Mouse (Mus musculus): Measurements from ENCODE around the gene Abcd2. TPM values are rescaled to one million over a fixed set of nuclear protein-coding genes. Genes with fewer than 3 reads are reported as not detected.
A peak's percentile ranks its signal among the peaks of the same experiment; 100 is the strongest.

Abcd2 gene
- polyA plus RNA-seq (2015; fragmentation: Nextera tagmentation; extraction: Ambion mirVana): 6.3 and 7.0 TPM in 2 replicates

DNA sequence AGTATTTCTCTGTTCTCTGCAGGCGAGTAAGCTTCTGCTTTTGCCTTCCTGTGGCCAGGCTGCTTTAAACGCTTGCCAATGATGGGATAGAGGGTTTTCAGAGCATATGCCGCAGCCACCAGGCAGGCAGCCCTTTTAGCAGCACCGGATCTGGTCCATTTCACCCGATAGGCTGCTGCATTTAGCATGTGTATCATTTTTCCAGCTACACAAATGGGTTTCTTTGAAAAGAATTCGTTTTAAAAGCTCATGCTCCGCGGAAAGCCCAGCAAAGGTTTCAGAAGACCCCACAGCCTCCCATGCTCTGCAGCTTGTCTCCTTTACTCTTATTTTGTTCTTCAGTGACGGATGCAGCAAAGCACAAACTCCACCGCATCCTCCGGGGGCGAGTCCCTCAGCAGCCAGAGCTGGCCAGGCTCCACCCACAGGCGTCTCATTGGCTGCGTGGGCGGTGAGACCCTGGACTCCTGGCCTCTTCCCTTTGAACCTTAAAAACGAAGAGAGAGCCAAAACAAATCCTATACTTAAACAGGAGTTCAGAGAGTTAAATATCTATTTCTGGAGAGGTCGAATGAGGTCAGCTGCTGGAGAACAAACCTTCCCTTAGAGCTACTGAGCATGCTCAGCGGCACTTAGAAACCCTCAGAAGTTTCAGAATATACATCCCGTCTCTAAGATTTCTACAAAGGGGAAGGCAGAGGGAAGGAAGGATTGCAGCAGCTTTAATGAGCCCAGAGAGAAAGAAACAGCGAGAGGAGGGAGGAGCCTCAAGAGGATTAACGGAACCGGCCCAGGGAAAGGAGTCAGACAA lies at the start of gene Abcd2:
Gene Abcd2 (minus strand): TSS at position 388 of the 811 bp plus-strand sequence.
- peak; percentile 97 for ATAC-seq (ENCODE audit: low read depth)
- Histone ChIP-seq H3K9me3 (no peaks in the 10 kb centered on the region), H3K36me3 (no peaks in the 10 kb centered on the region), H3K4me2 (peak within 1 kb of the TSS; percentile 65), H3K4me3 (peak within 1 kb of the TSS; percentile 53), H3K27ac (replicated peaks) (peak within 1 kb of the TSS; percentile 86), H3K27me3 (no peaks in the 10 kb centered on the region), H3K9ac (peak within 1 kb of the TSS; percentile 72), H3K4me1 (replicated peaks) (peaks cover 25% of the 10 kb centered on the region)
- 1% methylated on average over 22 of the region's 22 CpGs for whole genome bisulfite sequencing

DNA sequence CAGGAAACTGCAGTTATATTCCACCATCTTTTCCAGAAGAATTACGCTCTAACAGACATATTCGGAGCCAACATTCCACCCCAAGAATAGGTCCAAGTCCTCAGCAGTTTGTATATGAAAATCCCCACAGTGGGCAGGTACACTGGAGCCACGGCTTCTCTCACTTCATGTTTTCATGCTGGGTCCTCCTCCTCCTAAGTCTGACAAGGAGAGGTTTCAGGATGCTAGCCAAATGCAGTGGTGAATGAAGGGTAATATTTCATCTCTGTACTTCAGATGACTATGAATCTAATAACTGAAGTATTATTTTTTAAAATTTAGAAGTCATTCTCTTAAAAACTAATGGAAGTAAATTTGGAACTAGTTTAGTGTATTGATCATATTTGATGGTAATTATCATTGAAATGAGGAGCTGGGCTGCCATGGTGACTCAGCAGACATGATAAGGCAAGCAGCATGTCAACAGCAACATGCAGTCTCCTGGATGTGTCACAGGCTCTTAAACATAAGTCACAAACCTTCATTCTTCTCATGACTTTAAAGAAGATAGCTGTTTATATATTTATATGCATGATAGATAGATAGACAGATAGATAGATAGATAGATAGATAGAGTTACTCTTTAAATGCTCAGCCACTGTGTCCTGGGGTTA lies 49.2 kb upstream of the Abcd2 start:
- WGBS: 90% methylated on average over 3 of the region's 3 CpGs
- no peak for ATAC-seq (ENCODE audit: low read depth)
- Histone ChIP-seq H3K36me3 (no peaks in the 10 kb centered on the region), H3K4me2 (no peak overlapping the region), H3K4me1 (replicated peaks) (no peaks in the 10 kb centered on the region), H3K9ac (no peak overlapping the region), H3K9me3 (no peaks in the 10 kb centered on the region), H3K27ac (replicated peaks) (no peak overlapping the region), H3K4me3 (no peak overlapping the region), H3K27me3 (no peaks in the 10 kb centered on the region)

DNA sequence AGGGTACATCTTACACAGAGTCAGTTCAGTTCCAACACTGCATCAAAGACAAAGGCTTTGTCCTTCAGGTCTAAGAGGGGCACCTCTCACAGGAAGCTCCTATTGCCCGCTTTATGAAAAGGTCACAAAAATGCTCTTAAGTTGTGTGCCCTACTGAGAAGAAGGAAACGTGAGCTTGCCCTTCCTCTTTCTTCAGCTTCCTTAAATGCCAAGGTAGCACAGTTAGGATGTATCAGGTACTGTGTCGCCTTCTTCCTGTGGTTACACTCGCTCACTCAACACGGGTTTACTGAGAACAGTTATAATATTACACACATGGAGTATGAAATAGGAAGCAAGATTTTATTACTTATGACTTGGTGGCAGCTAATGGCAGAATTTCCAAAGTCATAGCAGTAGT lies 45.7 kb upstream of the Abcd2 start:
- Histone ChIP-seq H3K9me3 (no peaks in the 10 kb centered on the region), H3K27ac (replicated peaks) (no peak overlapping the region), H3K4me3 (no peak overlapping the region), H3K36me3 (no peaks in the 10 kb centered on the region), H3K4me2 (no peak overlapping the region), H3K27me3 (no peaks in the 10 kb centered on the region), H3K9ac (no peak overlapping the region), H3K4me1 (replicated peaks) (no peaks in the 10 kb centered on the region)
- no peak for ATAC-seq (ENCODE audit: low read depth)
- 86% methylated on average over 5 of the region's 5 CpGs for WGBS

DNA sequence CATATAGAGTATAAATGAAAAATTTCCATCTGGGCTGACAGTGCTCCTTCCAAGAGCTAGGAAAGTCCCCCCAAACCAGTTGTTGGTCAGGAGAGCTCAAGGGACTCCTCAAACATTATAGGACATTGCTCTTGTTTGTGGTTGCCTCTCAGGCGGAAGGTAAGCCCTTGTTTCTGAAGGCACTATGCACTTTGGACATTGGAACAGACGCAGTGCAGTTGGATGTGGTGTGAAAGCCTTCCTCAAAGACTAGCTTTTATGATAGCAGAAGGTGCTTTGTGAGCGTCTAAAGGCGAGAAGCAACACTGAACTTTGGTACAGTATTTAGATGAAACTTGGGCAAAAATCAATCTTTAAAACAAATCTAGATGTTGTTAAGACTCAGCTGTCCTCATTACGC lies 14.9 kb upstream of the Abcd2 start:
- Histone ChIP-seq H3K27me3 (no peaks in the 10 kb centered on the region), H3K4me1 (replicated peaks) (no peaks in the 10 kb centered on the region), H3K36me3 (no peaks in the 10 kb centered on the region), H3K9ac (no peak overlapping the region), H3K4me2 (no peak overlapping the region), H3K27ac (replicated peaks) (no peak overlapping the region), H3K9me3 (no peaks in the 10 kb centered on the region), H3K4me3 (no peak overlapping the region)
- no peak for ATAC-seq (ENCODE audit: low read depth)
- WGBS: 96% methylated on average over 5 of the region's 5 CpGs

DNA sequence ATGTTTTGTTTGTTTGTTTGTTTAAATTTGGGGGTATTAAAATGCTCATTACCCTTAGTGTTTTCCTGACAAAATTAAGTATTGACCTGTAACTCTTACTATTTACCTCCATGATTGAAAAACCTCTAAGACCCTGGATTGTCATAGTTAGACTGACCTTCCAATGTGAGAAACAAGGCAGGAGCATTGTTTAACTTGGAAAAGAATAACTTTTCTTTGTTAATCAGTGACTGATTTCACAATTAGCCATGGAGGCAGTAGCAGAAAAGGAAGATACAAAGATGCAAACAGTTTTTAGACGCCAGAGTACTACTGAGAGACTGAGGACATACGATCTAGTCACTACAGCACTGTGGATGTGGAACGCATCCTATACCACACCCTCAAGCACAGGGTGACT lies 11.9 kb upstream of the Abcd2 start:
- Histone ChIP-seq H3K9ac (no peak overlapping the region), H3K4me1 (replicated peaks) (no peaks in the 10 kb centered on the region), H3K36me3 (no peaks in the 10 kb centered on the region), H3K9me3 (no peaks in the 10 kb centered on the region), H3K4me3 (no peak overlapping the region), H3K4me2 (no peak overlapping the region), H3K27ac (replicated peaks) (no peak overlapping the region), H3K27me3 (no peaks in the 10 kb centered on the region)
- no peak for ATAC-seq (ENCODE audit: low read depth)
- WGBS: 80% methylated on average over 3 of the region's 3 CpGs

DNA sequence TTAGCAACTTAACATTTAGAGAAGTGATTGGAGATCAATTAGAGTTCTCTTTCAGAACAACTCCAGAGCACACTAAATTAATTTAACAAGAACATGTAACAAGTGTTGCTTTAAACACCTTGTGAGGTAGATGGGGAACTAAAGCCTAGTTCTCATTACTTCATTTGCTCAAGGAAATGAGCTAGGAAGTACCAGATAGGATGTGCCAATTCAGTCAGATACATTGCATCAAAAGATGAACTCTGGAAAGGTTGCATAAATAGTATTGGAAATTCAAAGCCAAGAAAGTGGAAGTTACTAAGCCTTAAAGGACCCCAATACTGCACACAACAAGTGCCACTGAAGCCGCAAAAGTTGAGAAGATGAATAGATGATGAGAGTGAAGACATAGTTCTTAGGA lies 10.9 kb upstream of the Abcd2 start:
- no peak overlapping the region for H3K27ac ChIP-seq (replicated peaks)

DNA sequence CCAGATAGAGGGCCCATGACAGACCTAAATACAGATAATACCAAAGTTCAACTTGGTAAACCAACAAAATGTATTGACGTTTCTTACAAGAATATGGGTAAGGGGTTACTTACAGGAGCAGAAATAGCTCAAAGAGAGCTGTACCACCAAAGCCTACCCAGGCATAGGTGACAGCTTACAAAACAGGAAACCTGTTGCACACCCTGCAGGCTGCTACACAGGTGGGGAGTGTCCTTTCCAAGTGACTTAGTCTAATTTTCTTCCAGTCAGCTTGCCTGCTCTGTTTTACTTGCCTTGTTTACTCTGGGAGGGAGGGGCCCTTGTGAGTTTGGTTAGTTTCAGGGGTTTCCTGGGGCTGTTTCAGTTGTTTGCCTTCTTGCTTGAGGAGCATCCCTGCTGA lies 9.2 kb upstream of the Abcd2 start:
- Histone ChIP-seq H3K4me3 (no peak overlapping the region), H3K27me3 (no peaks in the 10 kb centered on the region), H3K4me1 (replicated peaks) (no peaks in the 10 kb centered on the region), H3K9me3 (no peaks in the 10 kb centered on the region), H3K27ac (replicated peaks) (no peak overlapping the region), H3K36me3 (no peaks in the 10 kb centered on the region), H3K9ac (no peak overlapping the region), H3K4me2 (no peak overlapping the region)
- WGBS: 94% methylated on average over 1 of the region's 1 CpGs
- ATAC-seq (ENCODE audit: low read depth): no peak

More for the DNA sequence above, 10.9 kb upstream of the Abcd2 start:
- no peak for ATAC-seq (ENCODE audit: low read depth)
- H3K9ac ChIP-seq: no peak overlapping the region
- no peaks in the 10 kb centered on the region for H3K9me3 ChIP-seq
- H3K4me3 ChIP-seq: no peak overlapping the region
- no peaks in the 10 kb centered on the region for H3K36me3 ChIP-seq
- H3K4me1 ChIP-seq (replicated peaks): no peaks in the 10 kb centered on the region
- no peak overlapping the region for H3K4me2 ChIP-seq
- WGBS: 89% methylated on average over 1 of the region's 1 CpGs
- no peaks in the 10 kb centered on the region for H3K27me3 ChIP-seq

DNA sequence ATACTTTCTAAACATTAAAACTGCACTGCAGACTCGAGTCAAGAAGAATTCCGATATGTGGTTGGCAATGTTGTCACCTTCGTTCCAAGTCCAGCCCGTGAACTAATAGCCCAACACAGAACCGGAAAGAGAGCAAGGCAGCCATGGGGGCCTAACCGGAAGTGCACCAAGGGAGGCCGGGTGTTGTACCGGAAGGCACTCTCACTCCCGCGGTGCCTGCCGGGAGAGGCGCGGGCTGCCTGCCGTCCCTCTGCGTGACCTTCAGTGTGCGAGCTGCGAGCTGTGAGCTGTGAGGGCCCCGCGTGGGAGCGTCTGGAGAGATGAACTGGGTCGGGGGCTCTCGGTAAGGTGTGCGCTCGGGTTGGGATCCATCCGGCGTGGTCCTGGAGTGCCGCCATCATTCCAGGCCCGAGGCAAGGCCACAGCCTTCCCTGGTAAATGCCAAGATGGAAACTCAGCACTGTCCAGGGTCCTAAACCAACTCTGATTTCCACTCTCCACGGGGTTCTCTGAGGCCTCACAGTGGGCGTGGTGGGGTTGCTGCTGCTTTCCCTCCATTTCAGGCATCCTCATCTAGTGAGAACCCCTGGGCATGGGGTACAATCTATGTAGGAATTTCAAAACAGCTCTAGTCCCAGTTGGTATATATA lies 7.8 kb upstream of the Abcd2 start, which contains the start of gene CN725425:
Gene CN725425 (plus strand): TSS at position 239 of the 650 bp plus-strand sequence.
- WGBS: 94% methylated on average over 30 of the region's 30 CpGs
- H3K27ac ChIP-seq (replicated peaks): no peak within 1 kb of the TSS
- no peak within 1 kb of the TSS for H3K9ac ChIP-seq
- no peak within 1 kb of the TSS for H3K4me3 ChIP-seq
- H3K4me1 ChIP-seq (replicated peaks): no peaks in the 10 kb centered on the region
- no peaks in the 10 kb centered on the region for H3K9me3 ChIP-seq
- H3K4me2 ChIP-seq: no peak within 1 kb of the TSS
- no peak for ATAC-seq (ENCODE audit: low read depth)
- no peaks in the 10 kb centered on the region for H3K27me3 ChIP-seq
- no peaks in the 10 kb centered on the region for H3K36me3 ChIP-seq

DNA sequence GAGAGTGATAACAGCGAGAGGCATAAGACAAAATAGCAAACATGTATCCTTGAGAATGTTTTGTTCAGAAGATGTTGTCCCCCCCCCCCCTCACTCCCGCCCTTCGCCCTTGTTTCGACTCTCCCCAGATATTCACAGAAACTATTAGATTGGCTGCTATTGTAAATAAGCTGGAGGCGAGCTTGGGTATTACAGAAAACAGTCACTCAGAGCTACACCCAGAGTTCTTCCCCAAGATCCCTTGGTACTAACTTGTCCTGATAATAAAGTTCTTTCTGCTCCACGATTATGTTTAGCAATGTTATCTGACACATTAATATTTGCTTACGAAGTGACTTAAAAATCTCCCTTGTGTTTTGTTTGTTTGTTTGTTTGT lies 612 bp upstream of the Abcd2 start:
- WGBS: 14% methylated on average over 7 of the region's 7 CpGs
- peak; percentile 78 for ATAC-seq (ENCODE audit: low read depth)
- Histone ChIP-seq H3K27ac (replicated peaks) (peak overlapping the region; percentile 86), H3K4me1 (replicated peaks) (peaks cover 25% of the 10 kb centered on the region), H3K36me3 (no peaks in the 10 kb centered on the region), H3K4me3 (peak overlapping the region; percentile 53), H3K27me3 (no peaks in the 10 kb centered on the region), H3K9me3 (no peaks in the 10 kb centered on the region), H3K9ac (peak overlapping the region; percentile 72), H3K4me2 (peak overlapping the region; percentile 65)

DNA sequence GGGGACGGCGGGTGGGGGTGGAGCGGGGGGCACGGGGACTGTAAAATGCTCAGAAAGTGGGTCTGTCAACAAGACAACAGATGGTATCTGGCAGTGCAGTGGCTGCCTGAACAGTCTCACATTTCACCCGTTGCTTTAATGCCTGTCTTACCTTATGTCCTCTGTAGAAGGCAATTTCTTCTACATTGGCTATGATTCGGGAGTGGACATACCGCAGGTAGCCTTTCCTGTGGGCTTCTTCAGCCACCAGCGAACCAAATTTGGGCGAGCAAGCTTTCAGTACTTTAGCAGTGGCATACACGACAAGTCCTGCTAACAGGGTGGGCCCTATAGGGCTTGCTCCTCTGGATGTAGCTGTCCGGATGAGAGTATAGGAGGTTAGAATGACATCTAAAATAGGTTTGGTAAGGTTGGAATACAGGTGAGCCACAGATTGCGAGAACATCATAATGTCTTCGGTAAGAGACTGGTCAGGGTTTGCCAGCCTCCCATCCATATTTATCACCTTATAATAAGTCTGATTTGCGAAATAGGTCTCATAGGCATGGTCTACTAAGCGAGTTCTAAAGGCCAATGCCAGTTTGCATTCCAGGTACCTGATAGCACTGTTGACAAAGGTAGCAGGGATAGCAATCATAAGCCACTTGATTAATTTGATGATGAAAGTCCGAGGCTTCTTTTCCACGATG lies 936 bp downstream of the Abcd2 start:
- Histone ChIP-seq H3K36me3 (no peaks in the 10 kb centered on the region), H3K4me1 (replicated peaks) (peaks cover 25% of the 10 kb centered on the region), H3K27me3 (no peaks in the 10 kb centered on the region), H3K4me3 (peak overlapping the region; percentile 53), H3K9me3 (no peaks in the 10 kb centered on the region), H3K27ac (replicated peaks) (peak overlapping the region; percentile 86), H3K9ac (peak overlapping the region; percentile 72), H3K4me2 (peak overlapping the region; percentile 65)
- WGBS: 38% methylated on average over 17 of the region's 17 CpGs
- no peak for ATAC-seq (ENCODE audit: low read depth)

DNA sequence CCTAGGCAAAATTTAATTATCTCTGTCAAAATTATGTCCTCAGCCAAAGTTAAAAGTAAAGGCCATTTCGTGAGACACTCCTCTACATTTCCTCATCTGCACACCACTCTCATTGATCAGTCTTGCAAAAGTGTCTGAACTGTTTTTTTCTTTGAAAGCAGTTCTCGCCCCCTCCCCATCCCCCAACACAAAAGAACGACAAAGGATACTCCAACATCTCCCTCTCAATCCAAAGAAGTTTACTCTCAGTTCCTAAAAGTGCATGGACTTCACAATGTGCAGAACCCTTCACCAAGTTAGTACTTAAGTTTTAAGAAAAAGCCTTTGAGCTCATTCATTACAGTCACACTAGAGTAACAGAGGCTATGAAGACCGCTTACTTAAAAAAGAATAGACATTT lies 1.6 kb downstream of the Abcd2 start:
- peak overlapping the region; percentile 53 for H3K4me3 ChIP-seq
- no peaks in the 10 kb centered on the region for H3K27me3 ChIP-seq
- H3K4me2 ChIP-seq: peak overlapping the region; percentile 65
- WGBS: 12% methylated on average over 4 of the region's 4 CpGs
- H3K27ac ChIP-seq (replicated peaks): 0 out of 2 replicates have a peak overlapping the region, but pooled peaks have one; percentile 86
- H3K9me3 ChIP-seq: no peaks in the 10 kb centered on the region
- peaks cover 25% of the 10 kb centered on the region for H3K4me1 ChIP-seq (replicated peaks)
- H3K9ac ChIP-seq: peak overlapping the region; percentile 72
- H3K36me3 ChIP-seq: no peaks in the 10 kb centered on the region
- ATAC-seq (ENCODE audit: low read depth): no peak

DNA sequence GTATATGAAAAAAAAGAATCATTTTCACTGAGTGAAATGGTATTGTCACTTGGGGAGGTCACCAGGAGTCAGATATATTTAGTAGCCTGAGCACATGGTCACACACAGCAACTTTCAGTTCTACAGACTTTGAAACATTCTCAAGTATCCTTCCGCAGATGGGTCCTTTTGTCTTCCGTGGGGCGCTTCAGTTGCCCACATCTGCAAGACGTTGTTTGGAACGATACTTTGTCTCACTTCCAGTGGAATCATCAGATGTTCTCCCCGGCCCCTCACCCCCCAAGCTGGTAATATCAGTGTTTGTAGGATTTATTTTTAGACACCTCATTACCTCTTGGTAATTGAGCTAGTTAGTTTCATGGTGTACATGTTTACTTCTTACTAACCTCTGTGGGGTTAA lies 5.2 kb downstream of the Abcd2 start:
- Histone ChIP-seq H3K4me2 (no peak overlapping the region), H3K9me3 (no peaks in the 10 kb centered on the region), H3K27me3 (no peaks in the 10 kb centered on the region), H3K4me3 (no peak overlapping the region), H3K36me3 (no peaks in the 10 kb centered on the region), H3K9ac (no peak overlapping the region), H3K27ac (replicated peaks) (no peak overlapping the region), H3K4me1 (replicated peaks) (peaks cover 25% of the 10 kb centered on the region)
- no peak for ATAC-seq (ENCODE audit: low read depth)
- WGBS: 75% methylated on average over 6 of the region's 6 CpGs

All from neural tube, embryonic 13.5 days (tissue).